Mouse (Mus musculus) common myeloid progenitor, adult 5-6 weeks (primary cell): ENCODE measurements around the gene Noa1. TPM values are rescaled to one million over a fixed set of nuclear protein-coding genes. Genes with fewer than 3 reads are reported as not detected.

Source experiments
- ATAC-seq: replicated peaks from 2 replicates; pipeline ENCODE4 v1.8.0; 2016; ENCODE audit warnings: low read depth, mild to moderate bottlenecking, moderate TSS enrichment, inconsistent platforms; ENCODE audit not compliant: poor library complexity, severe bottlenecking
- total RNA-seq: library from RNA; stranded (forward); fragments of 200-1000, 187-1606 nt; gene quantifications from 2 replicates; pipeline ENCODE4 v1.2.3, GENCODE M21; 2017

Gene Noa1
- total RNA-seq, 1 experiment from 2014 or later, result 40.9 TPM

DNA sequence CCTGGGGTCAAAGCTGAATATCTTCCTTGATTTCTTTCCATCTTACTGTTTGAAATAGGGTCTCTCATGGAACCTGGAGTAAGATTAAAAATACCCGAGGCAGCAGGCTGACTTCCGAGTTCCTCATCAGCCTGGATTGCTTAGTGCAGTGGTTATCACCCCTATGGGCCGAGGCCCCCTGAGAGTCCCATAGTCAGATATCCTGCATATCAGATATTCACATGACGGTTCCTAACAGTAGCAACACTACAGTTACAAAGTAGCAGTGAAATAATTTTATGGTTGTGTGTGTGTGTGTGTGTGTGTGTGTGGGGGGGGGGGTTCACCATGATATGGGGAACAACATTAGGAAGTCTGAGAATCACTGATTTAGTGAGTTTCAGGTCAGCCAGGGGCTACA is 48.7 kb downstream of the Noa1 start:
- no peak for ATAC-seq

DNA sequence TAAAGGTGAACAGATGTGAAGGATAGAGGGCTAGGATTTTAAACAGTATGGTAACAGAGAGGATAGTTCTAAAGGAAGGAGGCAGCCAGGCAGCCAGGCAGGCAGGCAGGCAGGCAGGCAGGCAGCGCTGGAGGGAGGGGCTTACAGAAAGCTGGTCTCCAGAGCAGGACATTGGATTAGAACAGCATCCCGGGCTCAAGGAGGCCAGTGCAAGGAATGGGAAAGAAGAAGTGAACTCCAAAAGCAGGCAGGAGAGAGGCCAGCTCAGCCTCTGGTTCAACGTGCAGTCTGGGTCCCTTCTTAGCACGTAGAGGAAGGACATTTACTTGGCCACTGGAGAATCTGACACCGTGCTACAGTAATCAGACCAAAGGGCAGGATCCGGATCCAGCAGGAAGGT is 49.7 kb downstream of the Noa1 start:
- ATAC-seq, result no peak

DNA sequence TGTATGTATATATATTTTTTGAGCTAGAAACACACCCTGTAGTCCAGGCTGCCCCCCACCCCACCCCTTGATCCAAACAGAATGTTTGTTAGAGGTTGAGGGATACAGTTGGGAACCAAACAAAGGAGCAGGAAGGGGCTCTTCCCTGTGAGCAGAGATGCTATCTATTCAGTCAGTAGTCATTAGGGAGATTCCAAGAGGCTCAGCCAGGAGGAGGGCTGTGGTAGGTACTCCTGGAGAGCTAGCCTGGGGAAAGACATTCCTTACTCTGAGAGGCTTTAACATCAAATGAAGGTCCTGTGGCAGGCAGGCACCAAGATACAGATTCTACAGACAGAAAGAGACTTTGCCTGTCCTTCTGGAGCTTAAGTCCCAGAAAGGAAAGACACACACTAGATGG is 50.6 kb downstream of the Noa1 start:
- ATAC-seq, result no peak

DNA sequence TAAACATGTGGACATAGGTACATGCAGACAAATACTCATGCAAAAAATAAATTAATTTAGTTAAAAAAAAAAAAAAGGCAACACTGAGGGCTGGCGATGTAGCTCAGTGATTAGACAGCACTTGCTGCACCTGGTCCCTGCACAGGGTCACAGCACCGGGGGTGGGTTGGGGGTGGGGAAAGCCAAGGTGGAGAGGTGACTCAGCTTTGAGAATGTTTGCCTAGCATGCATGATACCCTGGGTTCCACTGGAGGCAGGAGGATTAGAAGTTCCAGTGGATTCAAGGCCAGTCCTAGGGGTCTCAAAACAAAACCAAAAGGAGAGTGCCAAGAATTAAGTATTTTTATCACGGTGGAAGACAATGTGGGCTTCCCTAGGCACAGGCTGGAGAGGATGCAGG is 52.3 kb downstream of the Noa1 start:
- no peak for ATAC-seq

DNA sequence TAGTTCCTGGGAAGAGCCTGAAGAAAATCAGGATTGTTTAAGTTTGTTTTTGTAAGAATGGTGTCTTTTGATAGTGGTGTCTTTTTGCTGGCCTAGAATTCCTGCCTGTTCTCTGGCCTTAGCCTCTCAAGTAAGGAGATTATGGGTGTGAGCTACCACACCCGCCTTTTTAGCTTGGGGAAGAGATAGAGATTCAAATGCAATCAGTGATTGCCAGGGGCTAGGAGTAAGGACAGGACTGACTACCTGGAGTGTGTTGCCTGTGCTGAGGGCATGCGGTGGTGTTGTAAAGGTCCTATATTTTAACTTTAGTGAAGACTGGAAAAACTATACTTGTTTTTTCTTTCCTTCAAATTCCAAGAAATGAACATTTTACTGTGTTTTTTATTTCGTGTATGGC is 55.5 kb downstream of the Noa1 start:
- no peak for ATAC-seq

DNA sequence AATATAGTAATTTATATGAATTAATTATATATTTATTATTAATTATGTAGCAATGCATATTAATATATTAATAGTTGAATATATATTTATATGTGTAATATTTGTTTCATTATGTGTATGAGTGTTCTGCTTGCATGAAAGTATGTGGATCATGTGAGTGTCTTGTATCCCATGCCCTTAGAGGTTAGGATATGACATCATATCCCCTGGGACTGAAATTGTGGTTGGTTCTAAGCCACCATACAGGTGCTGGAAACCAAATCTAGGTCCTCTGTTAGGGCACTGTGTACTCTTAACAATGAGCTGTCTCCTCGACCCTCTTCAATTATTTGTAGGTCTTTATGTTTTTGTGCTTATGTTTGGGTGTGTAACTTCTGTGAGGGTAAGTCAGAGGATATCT is 56.7 kb downstream of the Noa1 start:
- ATAC-seq, result no peak; the same call in 1 of the 2 replicates

DNA sequence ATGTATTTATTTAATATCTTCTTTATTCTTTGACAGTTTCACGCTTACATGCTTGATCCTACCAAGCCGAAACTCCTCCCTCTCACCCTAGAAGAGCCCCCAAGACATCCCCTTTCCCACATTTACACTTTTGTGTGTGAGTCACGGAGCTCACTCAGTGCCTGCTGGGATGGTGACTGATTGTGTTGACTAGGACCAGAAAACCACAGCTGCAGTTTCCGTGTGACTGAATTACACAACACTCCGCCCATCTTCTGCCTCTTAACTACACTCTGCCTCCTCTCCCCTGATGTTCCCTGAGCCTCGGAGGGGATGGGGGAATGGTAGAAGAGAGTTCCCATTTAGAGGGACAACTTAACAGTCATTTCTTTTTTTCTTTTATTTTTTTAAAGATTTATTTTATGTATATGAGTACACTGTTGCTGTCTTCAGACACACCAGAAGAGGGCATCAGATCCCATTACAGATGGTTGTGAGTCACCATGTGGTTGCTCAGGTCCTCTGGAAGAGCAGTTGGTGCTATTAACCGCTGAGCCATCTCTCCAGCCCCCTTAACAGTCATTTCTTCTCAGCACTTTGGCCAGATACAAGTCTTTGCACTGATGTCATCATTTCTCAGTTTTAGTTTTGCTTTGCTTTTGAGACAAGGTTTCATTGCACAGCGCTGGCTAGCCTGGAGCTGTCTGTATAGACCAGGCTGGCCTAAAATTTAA is 57.6 kb downstream of the Noa1 start:
- peak; percentile 80 for ATAC-seq

DNA sequence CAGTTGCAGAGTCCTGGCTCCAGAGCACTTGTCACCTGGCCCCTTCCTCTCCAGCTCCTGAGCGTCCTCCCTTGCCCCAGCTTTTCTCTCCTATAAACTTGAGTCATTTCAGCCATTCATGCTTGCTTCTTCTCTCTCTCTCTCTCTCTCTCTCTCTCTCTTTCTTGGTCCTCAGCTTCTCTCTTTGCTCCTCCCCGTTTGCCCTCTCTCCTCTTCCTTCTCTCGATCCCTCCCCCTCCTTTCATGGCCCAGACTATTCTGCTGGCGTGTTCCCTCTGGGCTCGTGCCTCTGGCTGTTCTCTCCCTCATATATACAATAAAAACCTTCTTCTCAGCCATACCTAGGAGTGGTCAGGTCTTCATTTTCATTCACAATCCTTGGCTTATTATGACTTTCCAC is 58.2 kb downstream of the Noa1 start:
- no peak for ATAC-seq

DNA sequence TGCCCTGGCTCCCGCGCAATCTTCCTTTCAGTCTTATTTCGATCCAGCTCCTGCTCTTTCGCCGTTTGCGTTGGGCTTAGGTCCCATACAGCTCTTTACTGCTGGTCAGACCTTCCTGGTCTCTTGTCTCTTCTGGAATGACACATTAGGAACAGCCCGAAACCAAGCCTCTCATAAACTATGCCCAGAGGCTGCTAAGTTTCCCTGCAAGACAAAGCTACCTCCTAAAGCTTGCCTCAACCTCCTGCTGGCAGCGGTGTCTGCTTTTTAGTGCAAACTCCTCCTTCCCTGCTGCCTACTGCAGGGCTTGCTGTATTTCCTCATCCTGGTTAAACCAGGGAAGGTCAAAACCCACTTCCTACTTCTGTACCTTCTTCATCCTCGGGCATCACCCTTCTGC is 59.8 kb downstream of the Noa1 start:
- ATAC-seq, result no peak

DNA sequence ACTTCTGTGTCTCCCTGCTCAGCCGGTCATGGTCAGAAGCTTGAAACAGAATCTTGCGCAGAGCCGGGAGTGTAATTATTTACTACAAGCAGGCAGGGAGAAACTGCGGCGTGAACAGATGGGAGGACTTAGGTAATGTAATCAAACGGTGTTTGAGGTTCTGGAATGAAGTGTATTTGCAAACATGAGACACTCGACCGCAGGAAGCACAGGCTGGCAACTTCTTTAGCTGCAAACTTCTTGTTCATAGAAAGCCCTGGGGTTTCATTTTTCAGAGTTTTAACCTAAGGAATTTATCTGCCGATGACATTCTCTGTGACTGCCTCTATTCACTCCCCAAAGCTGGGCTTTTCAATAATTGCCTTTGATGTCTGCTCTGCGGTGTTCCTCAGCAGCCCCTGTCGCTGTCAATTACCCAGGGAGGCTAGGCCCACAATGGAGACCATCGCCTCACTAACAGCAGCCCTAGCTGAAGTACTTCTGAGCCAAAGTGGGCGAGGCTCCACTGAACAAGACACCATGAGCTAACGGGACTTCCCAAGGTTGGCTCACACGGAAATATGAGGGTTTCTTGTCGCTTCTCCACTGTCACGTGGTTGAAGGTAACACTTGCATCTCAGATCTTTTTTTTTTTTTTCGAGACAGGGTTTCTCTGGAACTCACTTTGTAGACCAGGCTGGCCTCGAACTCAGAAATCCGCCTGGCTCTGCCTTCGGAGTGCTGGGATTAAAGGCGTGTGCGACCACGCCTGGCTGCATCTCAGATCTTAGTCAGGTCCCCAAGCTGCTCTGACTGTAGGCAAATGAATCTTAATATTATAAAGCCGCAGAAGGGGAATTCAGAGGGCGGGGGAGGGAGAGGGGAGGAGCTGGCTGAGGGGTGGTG is 63.9 kb downstream of the Noa1 start:
- ATAC-seq, result peak; percentile 66

DNA sequence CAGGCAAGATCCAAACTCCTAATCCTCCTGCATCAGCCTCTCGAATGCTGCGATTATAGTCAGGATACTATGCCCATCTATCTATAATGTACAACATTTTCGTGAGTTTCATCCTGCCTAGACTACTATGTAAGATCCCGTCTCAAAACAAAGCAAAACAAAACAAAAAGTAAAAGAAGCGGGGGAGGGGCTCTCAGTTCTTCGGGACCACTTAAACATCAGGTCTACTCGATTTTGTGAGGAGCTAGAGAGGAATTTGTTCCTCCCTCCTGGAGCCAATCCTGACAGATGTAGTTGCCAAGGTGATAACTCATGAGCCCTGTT is 64.5 kb downstream of the Noa1 start:
- ATAC-seq, result 0 out of 2 replicates have a peak, but pooled peaks have one; percentile 1

DNA sequence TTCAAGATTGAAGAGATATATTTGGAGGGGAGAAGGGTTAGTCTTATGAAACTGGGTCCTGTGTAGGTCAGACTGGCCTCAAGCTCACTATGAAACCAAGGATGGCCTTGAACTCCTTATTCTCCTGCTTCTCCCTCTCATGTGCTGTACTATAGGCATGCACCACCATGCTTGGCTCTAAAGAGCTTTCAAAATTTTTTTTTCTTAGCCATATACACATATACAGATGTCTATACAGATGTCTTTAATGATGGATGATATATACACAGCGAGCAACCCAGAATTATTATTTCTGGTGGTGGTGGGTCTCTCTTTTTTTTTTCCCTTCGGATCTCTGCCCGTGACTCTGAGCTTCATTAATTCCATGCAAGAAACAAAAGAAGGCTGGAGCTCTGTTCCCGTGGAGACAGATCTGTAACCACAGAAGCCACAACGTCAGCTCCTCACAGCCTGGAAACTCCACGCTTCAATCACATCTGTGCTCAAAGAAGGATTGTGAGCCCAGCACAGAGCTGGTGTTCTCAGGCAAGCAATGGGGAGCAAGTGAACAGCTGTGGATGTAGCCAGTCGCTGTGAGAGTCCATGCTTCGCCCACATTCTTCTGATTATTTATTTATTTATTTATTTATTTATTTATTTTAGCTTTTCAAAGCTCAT is 65.4 kb downstream of the Noa1 start:
- peak; percentile 46 for ATAC-seq

Other genes starting within 250 kb of the Noa1 start
- 1.2 TPM in 1 of 2 replicates, not detected in the other for gene Hopx, start 195.0 kb downstream of the Noa1 start, total RNA-seq
- gene Spink2, start 98.6 kb downstream of the Noa1 start, total RNA-seq, result not detected in 2 replicates
- gene Rest, start 44.6 kb downstream of the Noa1 start, total RNA-seq, result 49.7 and 61.6 TPM in 2 replicates
- 160 and 171 TPM in 2 replicates for gene Polr2b, start 63 bp upstream of the Noa1 start, total RNA-seq
- gene Igfbp7, start 98.0 kb upstream of the Noa1 start, total RNA-seq, result 1.8 and 2.7 TPM in 2 replicates